Mouse (Mus musculus): ENCODE measurements around the gene Myl6.

GRCm38 (mm10) chr10:128444354-128444753 lies 49.6 kb downstream of the Myl6 start:
- TF ChIP-seq MAX (IDR thresholded peaks at IDR 0.05; ENCODE audit: low read depth) (no peak), CEBPB (IDR thresholded peaks at IDR 0.05; ENCODE audit: insufficient read depth, poor library complexity, severe bottlenecking) (no peak), USF1 (IDR thresholded peaks at IDR 0.05; ENCODE audit: low read depth) (no peak), POLR2A (IDR thresholded peaks at IDR 0.05; ENCODE audit: insufficient read length, low read depth) (no peak), MYOD1 (IDR thresholded peaks at IDR 0.05; ENCODE audit: control insufficient read depth in 1 of 3, insufficient read length in 2 of 3, low read depth in 2 of 3) (no peak), SRF (IDR thresholded peaks at IDR 0.05; ENCODE audit: control insufficient read depth, insufficient read length, low read depth) (no peak), MYOG (IDR thresholded peaks at IDR 0.05; ENCODE audit: control insufficient read depth in 1 of 3, insufficient read depth in 1 of 3, insufficient read length in 2 of 3, low read depth in 2 of 3) (no peak), TCF12 (IDR thresholded peaks at IDR 0.05; ENCODE audit: insufficient read depth, poor library complexity, severe bottlenecking) (no peak)
